Mouse (Mus musculus): ENCODE data around the gene Dusp10. TPM values are rescaled to one million over a fixed set of nuclear protein-coding genes. Genes with fewer than 3 reads are reported as not detected.

Gene Dusp10
- total and polyA plus RNA-seq, 2 experiments from 2014 or later = 4.5 to 10.5 TPM

DNA sequence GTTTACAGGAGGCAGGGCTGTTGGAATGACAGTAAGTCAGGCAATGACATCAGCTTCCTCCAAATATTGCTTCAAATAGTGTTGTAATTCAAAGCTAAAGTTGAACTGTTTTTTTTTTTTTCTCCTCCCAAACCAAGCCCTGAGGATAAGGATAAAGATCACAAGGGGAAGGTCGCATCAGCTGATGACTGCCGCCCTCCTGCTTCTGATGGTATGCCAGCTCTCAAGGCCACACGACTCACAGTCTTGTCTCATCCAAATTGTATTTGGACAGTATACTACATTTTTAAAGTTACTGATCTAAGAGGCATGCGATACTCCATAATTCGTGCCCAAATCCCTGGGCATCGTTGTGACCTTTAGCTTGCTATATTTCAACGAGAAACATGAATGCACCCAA is 70.1 kb downstream of the Dusp10 start:
- no peak for ATAC-seq (ENCODE audit: low FRiP score)
- 86% methylated on average over 7 of the region's 7 CpGs for WGBS

DNA sequence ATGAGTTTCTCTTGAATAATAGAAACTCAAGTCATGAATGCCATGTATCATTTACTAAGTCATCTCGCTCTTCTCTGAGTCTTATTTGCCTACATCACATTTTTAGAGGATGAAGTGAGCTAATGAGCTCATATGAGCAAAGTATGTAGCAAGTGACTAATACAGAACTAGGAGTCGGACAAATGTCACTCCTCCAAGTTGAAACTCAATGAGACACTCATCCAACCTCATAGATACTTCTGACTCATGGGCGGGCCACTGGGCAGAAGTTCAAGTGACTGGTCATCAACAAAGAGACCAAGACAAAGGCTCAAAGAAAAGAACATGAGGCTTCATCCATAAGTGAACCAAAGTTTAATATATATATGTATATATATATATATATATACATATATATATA is 71.9 kb downstream of the Dusp10 start:
- no peak for DNase-seq (ENCODE audit: low spot score)
- WGBS = 83% methylated on average over 3 of the region's 3 CpGs
- H3K9me3 ChIP-seq (ENCODE audit: low read length) = no peaks in the 10 kb centered on the region
- H3K36me3 ChIP-seq (ENCODE audit: insufficient read depth, low read length) = no peaks in the 10 kb centered on the region
- no peaks in the 10 kb centered on the region for H3K4me1 ChIP-seq (ENCODE audit: insufficient read depth, low read length)
- no peak overlapping the region for H3K4me2 ChIP-seq (ENCODE audit: low read depth, low read length, poor library complexity, severe bottlenecking)
- H3K27me3 ChIP-seq (ENCODE audit: insufficient read depth, low read length) = no peaks in the 10 kb centered on the region
- no peak overlapping the region for H3K27ac ChIP-seq (ENCODE audit: low read depth, low read length)
- H3K9ac ChIP-seq (replicated peaks; ENCODE audit: low read length, poor library complexity, severe bottlenecking) = no peak overlapping the region
- TF ChIP-seq CTCF (IDR thresholded peaks at IDR 0.05) = no peak
- ATAC-seq (ENCODE audit: low FRiP score) = no peak
- no peak overlapping the region for H3K4me3 ChIP-seq (ENCODE audit: low read depth, low read length)

More for the DNA sequence above, 70.1 kb downstream of the Dusp10 start:
- Histone ChIP-seq H3K9me3 (ENCODE audit: low read length) (no peaks in the 10 kb centered on the region), H3K4me1 (ENCODE audit: insufficient read depth, low read length) (no peaks in the 10 kb centered on the region), H3K27me3 (ENCODE audit: insufficient read depth, low read length) (no peaks in the 10 kb centered on the region), H3K36me3 (ENCODE audit: insufficient read depth, low read length) (no peaks in the 10 kb centered on the region), H3K4me2 (ENCODE audit: low read depth, low read length, poor library complexity, severe bottlenecking) (no peak overlapping the region), H3K4me3 (ENCODE audit: low read depth, low read length) (no peak overlapping the region), H3K27ac (ENCODE audit: low read depth, low read length) (no peak overlapping the region), H3K9ac (replicated peaks; ENCODE audit: low read length, poor library complexity, severe bottlenecking) (no peak overlapping the region)
- no peak for DNase-seq (ENCODE audit: low spot score)
- no peak for TF ChIP-seq CTCF (IDR thresholded peaks at IDR 0.05)

GRCm38 (mm10) chr1:184090515-184090914 is 77.4 kb downstream of the Dusp10 start:
- no peaks in the 10 kb centered on the region for H3K9me3 ChIP-seq (ENCODE audit: low read length)
- no peaks in the 10 kb centered on the region for H3K36me3 ChIP-seq (ENCODE audit: insufficient read depth, low read length)
- TF ChIP-seq CTCF (IDR thresholded peaks at IDR 0.05) = no peak
- ATAC-seq (ENCODE audit: low FRiP score) (no peak), DNase-seq (ENCODE audit: low spot score) (no peak)
- no peak overlapping the region for H3K27ac ChIP-seq (ENCODE audit: low read depth, low read length)
- no peak overlapping the region for H3K4me2 ChIP-seq (ENCODE audit: low read depth, low read length, poor library complexity, severe bottlenecking)
- no peaks in the 10 kb centered on the region for H3K4me1 ChIP-seq (ENCODE audit: insufficient read depth, low read length)
- H3K4me3 ChIP-seq (ENCODE audit: low read depth, low read length) = no peak overlapping the region
- H3K9ac ChIP-seq (replicated peaks; ENCODE audit: low read length, poor library complexity, severe bottlenecking) = no peak overlapping the region
- H3K27me3 ChIP-seq (ENCODE audit: insufficient read depth, low read length) = no peaks in the 10 kb centered on the region
- WGBS = 59% methylated on average over 6 of the region's 6 CpGs

DNA sequence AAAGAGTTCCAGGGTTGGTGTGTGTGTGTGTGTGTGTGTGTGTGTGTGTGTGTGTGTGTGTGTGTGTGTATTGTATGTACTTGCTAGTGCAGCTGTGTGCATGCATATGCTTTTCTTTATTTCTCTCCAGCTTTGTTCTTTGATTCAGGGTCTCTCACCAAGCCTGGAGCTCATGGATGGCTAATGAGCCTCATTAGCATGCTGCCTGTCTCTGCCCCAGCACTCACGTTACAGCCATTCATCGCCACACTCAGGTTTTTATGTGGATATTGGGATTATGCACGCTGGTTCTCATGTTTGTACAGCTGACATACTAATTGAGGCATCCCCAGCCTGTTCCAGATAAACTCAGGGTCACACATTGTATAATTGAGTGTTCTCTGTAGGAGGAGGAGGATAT is 81.8 kb downstream of the Dusp10 start:
- no peak for TF ChIP-seq CTCF (IDR thresholded peaks at IDR 0.05)
- ATAC-seq (ENCODE audit: low FRiP score) (no peak), DNase-seq (ENCODE audit: low spot score) (no peak)
- 36% methylated on average over 3 of the region's 3 CpGs for WGBS
- H3K9me3 ChIP-seq (ENCODE audit: low read length) = no peaks in the 10 kb centered on the region
- no peak overlapping the region for H3K4me3 ChIP-seq (ENCODE audit: low read depth, low read length)
- H3K27ac ChIP-seq (ENCODE audit: low read depth, low read length) = no peak overlapping the region
- H3K27me3 ChIP-seq (ENCODE audit: insufficient read depth, low read length) = no peaks in the 10 kb centered on the region
- no peaks in the 10 kb centered on the region for H3K4me1 ChIP-seq (ENCODE audit: insufficient read depth, low read length)
- no peaks in the 10 kb centered on the region for H3K36me3 ChIP-seq (ENCODE audit: insufficient read depth, low read length)
- H3K9ac ChIP-seq (replicated peaks; ENCODE audit: low read length, poor library complexity, severe bottlenecking) = no peak overlapping the region
- no peak overlapping the region for H3K4me2 ChIP-seq (ENCODE audit: low read depth, low read length, poor library complexity, severe bottlenecking)

GRCm38 (mm10) chr1:184100414-184100813 is 87.3 kb downstream of the Dusp10 start:
- no peak for ATAC-seq (ENCODE audit: low FRiP score)
- H3K4me1 ChIP-seq (ENCODE audit: insufficient read depth, low read length) = no peaks in the 10 kb centered on the region
- WGBS = 86% methylated on average over 5 of the region's 5 CpGs

DNA sequence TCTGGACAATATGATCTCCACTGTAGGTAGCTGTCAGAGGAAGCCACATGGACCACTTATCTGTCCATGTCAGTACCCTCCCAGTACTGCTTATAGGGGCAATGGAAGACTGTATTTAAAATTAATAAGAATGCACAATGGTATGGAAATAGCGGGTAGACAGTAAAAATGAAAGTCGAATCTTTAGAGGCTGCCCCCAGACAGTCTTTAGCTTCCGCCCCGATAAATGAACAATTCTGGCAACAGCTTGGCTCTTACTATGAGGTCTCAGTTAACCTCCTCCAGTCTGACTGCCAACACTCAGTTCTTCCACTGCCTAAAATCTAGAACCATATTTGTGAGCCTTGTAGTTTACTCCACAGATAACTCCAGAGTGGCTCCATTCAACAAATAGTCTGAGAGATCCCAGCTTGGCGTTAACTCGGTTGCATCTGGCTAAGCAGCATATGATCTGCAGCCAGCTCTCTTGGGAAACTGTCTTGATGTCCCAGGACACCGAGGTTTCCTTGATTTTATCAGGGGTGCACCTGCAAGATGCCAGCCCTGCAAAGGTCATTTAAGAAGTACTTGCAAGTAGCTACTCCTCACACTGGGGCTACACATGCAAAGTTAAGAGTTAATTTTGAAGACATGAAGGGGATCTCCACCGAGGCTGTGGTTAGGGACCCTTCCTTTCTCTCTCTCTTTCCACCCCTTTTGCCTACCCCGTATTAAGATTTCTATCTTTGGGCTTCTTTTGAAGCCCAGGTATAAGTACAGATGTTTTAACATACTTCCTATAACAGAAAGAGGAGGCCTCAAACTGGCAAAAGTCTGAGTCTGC is 88.0 kb downstream of the Dusp10 start:
- ATAC-seq (ENCODE audit: low FRiP score) (no peak), DNase-seq (ENCODE audit: low spot score) (no peak)
- Histone ChIP-seq H3K9ac (replicated peaks; ENCODE audit: low read length, poor library complexity, severe bottlenecking) (no peak overlapping the region), H3K9me3 (ENCODE audit: low read length) (no peaks in the 10 kb centered on the region), H3K27ac (ENCODE audit: low read depth, low read length) (no peak overlapping the region), H3K4me1 (ENCODE audit: insufficient read depth, low read length) (no peaks in the 10 kb centered on the region), H3K4me3 (ENCODE audit: low read depth, low read length) (no peak overlapping the region), H3K36me3 (ENCODE audit: insufficient read depth, low read length) (no peaks in the 10 kb centered on the region), H3K27me3 (ENCODE audit: insufficient read depth, low read length) (no peaks in the 10 kb centered on the region), H3K4me2 (ENCODE audit: low read depth, low read length, poor library complexity, severe bottlenecking) (no peak overlapping the region)
- TF ChIP-seq CTCF (IDR thresholded peaks at IDR 0.05) = no peak
- 92% methylated on average over 9 of the region's 9 CpGs for WGBS

More at GRCm38 (mm10) chr1:184100414-184100813, 87.3 kb downstream of the Dusp10 start:
- no peak overlapping the region for H3K27ac ChIP-seq (ENCODE audit: low read depth, low read length)
- no peak for TF ChIP-seq CTCF (IDR thresholded peaks at IDR 0.05)
- H3K4me2 ChIP-seq (ENCODE audit: low read depth, low read length, poor library complexity, severe bottlenecking) = no peak overlapping the region
- H3K9me3 ChIP-seq (ENCODE audit: low read length) = no peaks in the 10 kb centered on the region
- DNase-seq (ENCODE audit: low spot score) = no peak
- H3K4me3 ChIP-seq (ENCODE audit: low read depth, low read length) = no peak overlapping the region
- H3K27me3 ChIP-seq (ENCODE audit: insufficient read depth, low read length) = no peaks in the 10 kb centered on the region
- no peaks in the 10 kb centered on the region for H3K36me3 ChIP-seq (ENCODE audit: insufficient read depth, low read length)
- no peak overlapping the region for H3K9ac ChIP-seq (replicated peaks; ENCODE audit: low read length, poor library complexity, severe bottlenecking)
